ENCODE assay signal across 24 mouse cellular contexts in genomic region chr4:62418448-62418847, GRCm38 (mm10). TPM values are rescaled to one million over a fixed set of nuclear protein-coding genes. Genes with fewer than 3 reads are reported as not detected.
A peak's percentile ranks its signal among the peaks of the same experiment; 100 is the strongest.
DNase-seq lines count a peak whose midpoint lies in the region; ATAC-seq lines count a peak whose summit lies in the region.
"Had no signal": no experiment of that assay in that cellular context is flagged by ENCODE, and none has a peak within 500 bp of the region (broad histone marks: within the 10 kb centered on the region; RNA-seq: fewer than 3 reads in every experiment).

No protein-coding gene starts in this region.

- H3K9me3 ChIP-seq in forebrain, embryonic 12.5 days: no peaks in the 10 kb centered on the region
- no peaks in the 10 kb centered on the region for H3K9me3 ChIP-seq in forebrain, embryonic 11.5 days (ENCODE audit: control insufficient read depth, low read length)
- H3K9me3 ChIP-seq: embryonic facial prominence, embryonic 12.5 days; heart, embryonic 10.5 days; hindbrain, embryonic 12.5 days had no signal

- H3K36me3 ChIP-seq in forebrain, embryonic 12.5 days (replicated peaks): peaks cover 100% of the 10 kb centered on the region
- H3K36me3 ChIP-seq in forebrain, embryonic 11.5 days (ENCODE audit: control insufficient read depth, insufficient read depth, low read length): peaks cover 27% of the 10 kb centered on the region; the same call in 1 of the 2 replicates

- no peaks in the 10 kb centered on the region for H3K27me3 ChIP-seq in forebrain, embryonic 12.5 days
- no peaks in the 10 kb centered on the region for H3K27me3 ChIP-seq in forebrain, embryonic 11.5 days (ENCODE audit: control insufficient read depth, insufficient read depth, low read length)
- H3K27me3 ChIP-seq: CH12.LX; embryonic facial prominence, embryonic 12.5 days; hindbrain, embryonic 12.5 days; Patski had no signal

- WGBS in forebrain, embryonic 12.5 days: 71% methylated on average over 8 of the region's 8 CpGs
- 78% methylated on average over 8 of the region's 8 CpGs for WGBS in forebrain, embryonic 11.5 days

- no peaks in the 10 kb centered on the region for H3K4me1 ChIP-seq in forebrain, embryonic 12.5 days
- H3K4me1 ChIP-seq in forebrain, embryonic 11.5 days (replicated peaks; ENCODE audit: control insufficient read depth, insufficient read depth, low read length): no peaks in the 10 kb centered on the region
- H3K4me1 ChIP-seq: embryonic facial prominence, embryonic 12.5 days; heart, embryonic 10.5 days; hindbrain, embryonic 12.5 days had no signal

- no peak overlapping the region for H3K27ac ChIP-seq in forebrain, embryonic 12.5 days
- no peak overlapping the region for H3K27ac ChIP-seq in forebrain, embryonic 11.5 days (ENCODE audit: low read depth, low read length)
- H3K27ac ChIP-seq: embryonic facial prominence, embryonic 12.5 days; gastrocnemius, adult 2 months; heart, embryonic 10.5 days; hindbrain, embryonic 12.5 days had no signal

- ATAC-seq in forebrain, embryonic 12.5 days (ENCODE audit: low FRiP score): peak; percentile 55; the same call in 1 of the 2 replicates
- ATAC-seq in forebrain, embryonic 11.5 days (replicated peaks; ENCODE audit: low FRiP score): no peak
- ATAC-seq: activated CD4-positive, CD25-positive, alpha-beta regulatory T cell, adult 4 months; hindbrain, embryonic 16.5 days; Patski had no signal

- no peak overlapping the region for H3K4me3 ChIP-seq in forebrain, embryonic 12.5 days (replicated peaks)
- H3K4me3 ChIP-seq in forebrain, embryonic 11.5 days (ENCODE audit: low read depth, low read length): no peak overlapping the region
- H3K4me3 ChIP-seq: embryonic facial prominence, embryonic 12.5 days; gastrocnemius, adult 2 months; heart, embryonic 10.5 days; hindbrain, embryonic 12.5 days had no signal

- no peak overlapping the region for H3K9ac ChIP-seq in forebrain, embryonic 12.5 days
- H3K9ac ChIP-seq in forebrain, embryonic 11.5 days (ENCODE audit: low read length): no peak overlapping the region
- H3K9ac ChIP-seq: embryonic facial prominence, embryonic 12.5 days; hindbrain, embryonic 12.5 days had no signal

- no peak for DNase-seq in forebrain, embryonic 11.5 days (ENCODE audit: low spot score)
- DNase-seq in layer of hippocampus, adult 11-12 months (ENCODE audit: low spot score): peak; percentile 23
- no peak for DNase-seq in layer of hippocampus, adult 9-10 months (ENCODE audit: low spot score)
- DNase-seq in right cerebral cortex, postnatal 10 days (ENCODE audit: low spot score in 2 of 2): peak; percentile 46 to 66
- DNase-seq in right cerebral cortex, postnatal 14 days: no peak
- no peak for DNase-seq in heart, adult 11 months
- DNase-seq: adrenal gland, postnatal 14 days; embryo, embryonic 11 days; gastrocnemius, adult 2 months; gastrocnemius, postnatal 36 days; heart, adult 18-20 months; heart, postnatal 10 days; heart, postnatal 4 days; kidney, adult 11 months had no signal

- no peak overlapping the region for H3K4me2 ChIP-seq in forebrain, embryonic 12.5 days
- no peak overlapping the region for H3K4me2 ChIP-seq in forebrain, embryonic 11.5 days (ENCODE audit: low read depth, low read length, severe bottlenecking)
- H3K4me2 ChIP-seq: embryonic facial prominence, embryonic 12.5 days; hindbrain, embryonic 12.5 days had no signal

RNA-seq across cellular contexts. Expression of gene Prpf4, which starts 9.9 kb away (rescaled TPM):
- 25.8 and 27.8 TPM in 2 replicates for polyA plus RNA-seq in forebrain, embryonic 12.5 days (2016; fragmentation: Nextera tagmentation; extraction: Ambion mirVana)
- 34.9 and 35.7 TPM in 2 replicates for polyA plus RNA-seq in forebrain, embryonic 11.5 days (2014; fragmentation: Nextera tagmentation; extraction: Ambion mirVana)

RNA-seq across cellular contexts. Expression of gene Cdc26, which starts 10.0 kb away (rescaled TPM):
- polyA plus RNA-seq in forebrain, embryonic 12.5 days (2016; fragmentation: Nextera tagmentation; extraction: Ambion mirVana): 173 and 178 TPM in 2 replicates
- polyA plus RNA-seq in forebrain, embryonic 11.5 days (2014; fragmentation: Nextera tagmentation; extraction: Ambion mirVana): 185 and 190 TPM in 2 replicates

RNA-seq across cellular contexts. Expression of gene Rnf183, which starts 16.6 kb away (rescaled TPM):
- polyA plus RNA-seq in forebrain, embryonic 12.5 days (2016; fragmentation: Nextera tagmentation; extraction: Ambion mirVana): not detected in 2 replicates
- not detected in 2 replicates for polyA plus RNA-seq in forebrain, embryonic 11.5 days (2014; fragmentation: Nextera tagmentation; extraction: Ambion mirVana)
- polyA plus RNA-seq: embryonic facial prominence, embryonic 12.5 days; heart, embryonic 10.5 days; heart, embryonic 14.5 days; hindbrain, embryonic 12.5 days; intestine, embryonic 14.5 days had no signal

RNA-seq across cellular contexts. Expression of gene Wdr31, which starts 52.2 kb away (rescaled TPM):
- 11.9 and 14.8 TPM in 2 replicates for polyA plus RNA-seq in forebrain, embryonic 12.5 days (2016; fragmentation: Nextera tagmentation; extraction: Ambion mirVana)
- 11.5 and 14.3 TPM in 2 replicates for polyA plus RNA-seq in forebrain, embryonic 11.5 days (2014; fragmentation: Nextera tagmentation; extraction: Ambion mirVana)

RNA-seq across cellular contexts. Expression of gene Slc31a1, which starts 57.9 kb away (rescaled TPM):
- 48.7 and 49.0 TPM in 2 replicates for polyA plus RNA-seq in forebrain, embryonic 12.5 days (2016; fragmentation: Nextera tagmentation; extraction: Ambion mirVana)
- polyA plus RNA-seq in forebrain, embryonic 11.5 days (2014; fragmentation: Nextera tagmentation; extraction: Ambion mirVana): 49.9 and 51.7 TPM in 2 replicates

Comparison
In these comparisons a context has a peak if more than half of its experiments do, and no peak if none do; other contexts are left out.
1. DNase-seq: peak in layer of hippocampus, adult 11-12 months (single experiment) and right cerebral cortex, postnatal 10 days (2 of 2); none in forebrain, embryonic 11.5 days (single experiment), layer of hippocampus, adult 9-10 months (single experiment), right cerebral cortex, postnatal 14 days (single experiment) and heart, adult 11 months (single experiment).